Mouse (Mus musculus) liver, adult 2 months (tissue): ENCODE measurements around the gene Robo4.

Source experiments
- CTCF ChIP-seq: fragments of 200-500 bp; IDR thresholded peaks from 2 replicates; pipeline ENCODE4 v1.5.1; 2011; ENCODE audit warnings: low read depth, low read length, control low read depth
- POLR2A ChIP-seq: fragments of 200-500 bp; IDR thresholded peaks from 2 replicates; pipeline ENCODE4 v1.6.1; 2011; ENCODE audit warnings: low read length, control low read depth; ENCODE audit not compliant: insufficient read depth; ENCODE audit errors: extremely low read depth

- no peak for TF ChIP-seq CTCF
- no peak for TF ChIP-seq POLR2A
Observed at GRCm38 (mm10) chr9:37418791-37419190, 17.1 kb downstream of the Robo4 start.
